Mouse (Mus musculus) neural tube, embryonic 10.5 days (tissue): ENCODE results near the gene Ugt2b38.
"Not testable (repeated sequence)": the region's sequence is repeated elsewhere in the genome, so short reads cannot be mapped to it uniquely, and the experiment has no call there.

ENCODE experiments used
- DNase-seq: peaks from one replicate; pipeline ENCODE4 v3.0.0-alpha.2; 2017; ENCODE audit warnings: low spot score; ENCODE audit errors: extremely low spot score

Ugt2b38 gene

GRCm38 (mm10) chr5:87424041-87424440 is at the start of gene Ugt2b38:
Gene Ugt2b38 (minus strand): TSS chr5:87424203.
- DNase-seq, result not testable (repeated sequence)

GRCm38 (mm10) chr5:87458810-87459209 is 34.8 kb upstream of the Ugt2b38 start:
- DNase-seq, result no peak

- no peak for DNase-seq
These were observed 33.7 kb upstream of the Ugt2b38 start for GRCm38 (mm10) chr5:87457701-87458100.

GRCm38 (mm10) chr5:87456216-87456850 is 32.3 kb upstream of the Ugt2b38 start:
- DNase-seq, result no peak

- DNase-seq, result no peak
These were observed 31.5 kb upstream of the Ugt2b38 start for GRCm38 (mm10) chr5:87455519-87455918.

- DNase-seq, result not testable (repeated sequence)
These were observed 28.5 kb upstream of the Ugt2b38 start for GRCm38 (mm10) chr5:87452514-87452913.

- DNase-seq, result no peak
These were observed 12.3 kb upstream of the Ugt2b38 start for GRCm38 (mm10) chr5:87436264-87436663.

GRCm38 (mm10) chr5:87425676-87426075 is 1.7 kb upstream of the Ugt2b38 start:
- no peak for DNase-seq

- DNase-seq, result no peak
These were observed 27.0 kb downstream of the Ugt2b38 start for GRCm38 (mm10) chr5:87396968-87397367.

- no peak for DNase-seq
These were observed 33.2 kb downstream of the Ugt2b38 start for GRCm38 (mm10) chr5:87390818-87391217.

GRCm38 (mm10) chr5:87380234-87380633 is 43.8 kb downstream of the Ugt2b38 start:
- DNase-seq, result no peak

GRCm38 (mm10) chr5:87379825-87380224 is 44.2 kb downstream of the Ugt2b38 start:
- DNase-seq, result no peak

- no peak for DNase-seq
These were observed 48.1 kb downstream of the Ugt2b38 start for GRCm38 (mm10) chr5:87375874-87376383.

GRCm38 (mm10) chr5:87373502-87373863 is 50.5 kb downstream of the Ugt2b38 start:
- DNase-seq, result no peak

- DNase-seq, result not testable (repeated sequence)
These were observed 51.1 kb downstream of the Ugt2b38 start for GRCm38 (mm10) chr5:87372788-87373501.
